Mouse (Mus musculus) kidney, postnatal 0 days (tissue): ENCODE data around the gene Pde4d. TPM values are rescaled to one million over a fixed set of nuclear protein-coding genes. Genes with fewer than 3 reads are reported as not detected.

Source experiments
- ATAC-seq: fragments of 200-750 bp; cut with Nextera tagmentation; replicated peaks from 2 replicates; pipeline ENCODE4 v1.8.0; 2017; ENCODE audit warnings: low read depth, moderate number of reproducible peaks, moderate TSS enrichment, moderate library complexity; ENCODE audit not compliant: low FRiP score
- DNase-seq: peaks from one replicate; pipeline ENCODE4 v3.0.0-alpha.2; 2016; ENCODE audit warnings: low spot score
- H3K27ac ChIP-seq: fragments of 300-500 bp; sonication (generic); 2 replicates; pipeline ENCODE4 v1.5.1; 2014; ENCODE audit warnings: mild to moderate bottlenecking
- H3K27me3 ChIP-seq: fragments of 300-500 bp; sonication (generic); 2 replicates; pipeline ENCODE4 v1.6.1; 2014; ENCODE audit warnings: low read length, mixed read lengths; ENCODE audit not compliant: insufficient read depth
- H3K36me3 ChIP-seq: fragments of 300-500 bp; sonication (generic); 2 replicates; pipeline ENCODE4 v1.6.1; 2014; ENCODE audit warnings: low read length, mixed read lengths; ENCODE audit not compliant: insufficient read depth
- H3K4me1 ChIP-seq: fragments of 300-500 bp; sonication (generic); replicated peaks from 2 replicates; pipeline ENCODE4 v1.6.1; 2014; ENCODE audit warnings: antibody characterized with exemption, low read length, mixed read lengths; ENCODE audit not compliant: insufficient read depth
- H3K4me2 ChIP-seq: fragments of 300-500 bp; sonication (generic); 2 replicates; pipeline ENCODE4 v1.6.1; 2014; ENCODE audit warnings: mild to moderate bottlenecking, low read length, moderate library complexity, mixed read lengths
- H3K4me3 ChIP-seq: fragments of 300-500 bp; sonication (generic); replicated peaks from 2 replicates; pipeline ENCODE4 v1.5.1; 2014; ENCODE audit warnings: low read depth, low read length
- H3K9ac ChIP-seq: fragments of 300-500 bp; sonication (generic); 2 replicates; pipeline ENCODE4 v1.6.1; 2014; ENCODE audit warnings: low read depth, low read length
- H3K9me3 ChIP-seq: fragments of 300-500 bp; sonication (generic); replicated peaks from 2 replicates; pipeline ENCODE4 v1.6.1; 2016; ENCODE audit warnings: low read length, inconsistent platforms, mixed read lengths
- CTCF ChIP-seq: IDR thresholded peaks from 2 replicates; pipeline ENCODE4 v1.5.1; 2016; ENCODE audit warnings: antibody characterized with exemption, low read depth, mild to moderate bottlenecking, moderate library complexity
- WGBS: fragments of 180-500 bp; shearing (Covaris S2); extraction: QIAGEN DNeasy Blood & Tissue Kit; methylation state at CpG from one replicate; pipeline ENCODE4 v1.1.7; 2014; 5-methylcytosine and 5-hydroxymethylcytosine counted together
- polyA plus RNA-seq: library from polyadenylated mRNA; unstranded; fragments of >200 nt; fragmentation: Nextera tagmentation; extraction: Ambion mirVana; gene quantifications from 2 replicates; pipeline ENCODE4 v1.2.1, GENCODE M21; 2015

Gene Pde4d
- polyA plus RNA-seq, 1 experiment from 2014 or later: 7.1 TPM

DNA sequence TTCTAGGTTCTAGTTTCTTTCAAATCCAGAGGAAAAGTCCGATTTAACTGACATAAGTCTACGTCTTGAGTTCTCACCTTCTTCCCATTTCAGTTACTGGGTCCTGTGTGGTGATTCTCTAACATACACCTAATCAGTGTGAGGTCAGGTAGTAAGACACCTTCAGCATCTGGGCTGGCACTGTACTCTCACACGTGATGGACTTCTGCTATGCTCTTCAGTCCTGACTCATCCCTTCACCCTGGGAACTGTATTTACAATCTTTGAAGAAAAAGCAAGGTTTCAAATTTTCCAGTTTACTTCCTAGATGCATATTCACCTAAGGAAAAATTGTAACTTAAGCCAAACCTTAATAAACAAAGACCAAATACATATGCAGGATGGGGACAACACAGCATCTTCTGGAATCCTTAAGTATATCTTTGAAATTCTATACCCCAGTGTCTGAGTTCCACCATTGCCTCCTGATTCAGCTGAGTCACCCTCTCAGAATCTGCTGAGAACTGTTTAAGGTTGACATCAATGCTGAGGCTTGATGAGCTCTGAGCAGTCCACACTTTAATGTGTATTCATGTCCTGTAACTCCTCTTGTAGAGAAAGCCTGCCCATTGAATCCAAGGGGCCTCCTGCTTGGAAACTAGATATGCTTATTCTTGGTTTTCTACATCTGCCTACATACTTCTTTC, 301.6 kb downstream of the Pde4d start:
- no peaks in the 10 kb centered on the region for H3K9me3 ChIP-seq
- H3K4me1 ChIP-seq: no peaks in the 10 kb centered on the region
- WGBS: 86% methylated on average over 3 of the region's 3 CpGs
- H3K27ac ChIP-seq: no peak overlapping the region
- no peak overlapping the region for H3K4me2 ChIP-seq
- TF ChIP-seq CTCF: no peak
- H3K4me3 ChIP-seq: no peak overlapping the region
- DNase-seq (no peak), ATAC-seq (no peak)
- H3K36me3 ChIP-seq: no peaks in the 10 kb centered on the region
- H3K9ac ChIP-seq: no peak overlapping the region
- no peaks in the 10 kb centered on the region for H3K27me3 ChIP-seq

DNA sequence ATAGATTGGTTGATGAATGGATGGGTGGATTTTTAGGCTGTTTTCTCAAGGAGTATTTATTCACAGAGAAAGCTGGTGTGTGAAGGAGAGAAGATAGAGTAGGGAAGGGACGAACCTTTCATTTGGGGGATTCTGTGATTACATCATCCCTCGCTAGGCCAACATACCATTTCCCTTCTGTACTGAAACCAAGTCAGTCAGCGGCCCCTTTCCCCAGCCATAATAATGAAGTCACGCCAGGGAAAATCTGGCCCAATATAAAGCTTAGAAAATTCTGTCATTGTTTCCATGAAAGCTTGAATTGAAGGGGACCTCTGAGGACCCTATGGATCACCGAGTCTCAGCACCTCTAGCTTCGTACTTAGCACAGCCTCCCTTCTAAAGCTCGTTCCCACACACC, 307.7 kb downstream of the Pde4d start:
- no peak overlapping the region for H3K4me3 ChIP-seq
- H3K4me1 ChIP-seq: no peaks in the 10 kb centered on the region
- H3K27ac ChIP-seq: no peak overlapping the region
- H3K9me3 ChIP-seq: no peaks in the 10 kb centered on the region
- no peak overlapping the region for H3K4me2 ChIP-seq
- 88% methylated on average over 7 of the region's 7 CpGs for WGBS
- ATAC-seq (no peak), DNase-seq (no peak)
- no peaks in the 10 kb centered on the region for H3K27me3 ChIP-seq
- TF ChIP-seq CTCF: no peak
- no peaks in the 10 kb centered on the region for H3K36me3 ChIP-seq
- H3K9ac ChIP-seq: no peak overlapping the region

DNA sequence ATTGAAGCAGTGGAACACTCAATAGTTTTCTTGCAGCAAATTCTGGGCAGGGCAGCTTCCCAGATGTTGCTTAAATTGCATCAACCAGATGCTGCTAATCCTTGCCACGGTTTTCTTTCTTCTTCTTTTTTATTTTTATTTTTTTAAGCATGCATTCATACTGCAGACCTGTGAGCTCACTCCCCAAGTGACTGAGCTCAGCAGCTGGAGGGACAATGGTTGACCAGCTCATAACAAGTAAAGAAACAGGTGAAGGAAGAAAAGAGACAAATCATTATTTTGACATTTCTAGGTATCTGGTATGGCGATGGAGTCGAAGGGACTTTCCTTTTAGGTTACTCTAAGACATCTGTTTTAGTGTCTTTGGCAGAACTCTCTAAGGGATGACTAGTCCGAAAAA, 308.6 kb downstream of the Pde4d start:
- Histone ChIP-seq H3K27ac (no peak overlapping the region), H3K36me3 (no peaks in the 10 kb centered on the region), H3K9me3 (no peaks in the 10 kb centered on the region), H3K9ac (no peak overlapping the region), H3K27me3 (no peaks in the 10 kb centered on the region), H3K4me2 (no peak overlapping the region), H3K4me3 (no peak overlapping the region), H3K4me1 (no peaks in the 10 kb centered on the region)
- WGBS: 79% methylated on average over 4 of the region's 4 CpGs
- no peak for DNase-seq
- TF ChIP-seq CTCF: no peak
- no peak for ATAC-seq

DNA sequence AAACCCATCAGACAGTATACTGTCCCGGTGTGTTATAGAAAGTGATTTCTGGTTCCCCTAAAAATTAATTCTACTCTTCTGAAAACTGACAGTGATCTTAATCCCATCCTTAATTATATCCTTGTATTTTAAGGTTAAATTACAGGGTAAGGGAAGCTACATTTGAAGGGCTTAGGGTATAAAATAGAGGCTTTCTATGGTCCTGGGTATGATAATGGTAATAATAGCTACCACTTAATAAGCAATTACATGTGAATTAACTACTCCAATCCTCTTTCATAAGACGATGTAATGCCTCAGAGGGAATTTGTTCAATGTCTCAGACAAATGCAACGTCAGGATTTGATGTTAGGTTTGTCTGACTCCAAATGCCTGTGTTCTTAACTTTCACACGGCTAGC, 309.4 kb downstream of the Pde4d start:
- Histone ChIP-seq H3K9ac (no peak overlapping the region), H3K4me1 (no peaks in the 10 kb centered on the region), H3K36me3 (no peaks in the 10 kb centered on the region), H3K27ac (no peak overlapping the region), H3K4me3 (no peak overlapping the region), H3K27me3 (no peaks in the 10 kb centered on the region), H3K9me3 (no peaks in the 10 kb centered on the region), H3K4me2 (no peak overlapping the region)
- WGBS: 82% methylated on average over 4 of the region's 4 CpGs
- ATAC-seq (no peak), DNase-seq (no peak)
- no peak for TF ChIP-seq CTCF

DNA sequence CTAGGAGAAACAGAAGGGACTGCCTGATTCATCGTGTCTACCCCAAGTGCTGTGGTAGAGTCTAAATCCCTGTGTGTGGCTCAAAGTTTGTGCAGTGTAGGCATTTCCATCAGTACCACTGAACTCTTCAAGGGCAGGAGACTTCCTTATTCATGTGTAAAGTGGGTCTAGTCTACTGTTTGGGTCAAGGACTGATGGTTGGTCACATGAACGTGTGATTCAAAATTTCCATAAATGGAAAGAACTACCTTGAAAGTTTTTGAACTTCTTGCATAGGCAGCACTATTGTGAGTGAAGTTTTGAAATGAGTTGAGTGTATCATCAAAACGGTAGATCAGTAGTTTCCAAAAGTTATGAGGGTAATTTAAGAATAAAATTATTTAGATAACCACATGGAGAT, 313.5 kb downstream of the Pde4d start:
- ATAC-seq: no peak
- Histone ChIP-seq H3K36me3 (no peaks in the 10 kb centered on the region), H3K9me3 (no peaks in the 10 kb centered on the region), H3K4me3 (no peak overlapping the region), H3K4me1 (no peaks in the 10 kb centered on the region), H3K27me3 (no peaks in the 10 kb centered on the region), H3K4me2 (no peak overlapping the region), H3K9ac (no peak overlapping the region), H3K27ac (no peak overlapping the region)
- DNase-seq: no peak
- no peak for TF ChIP-seq CTCF
- 77% methylated on average over 3 of the region's 3 CpGs for WGBS

DNA sequence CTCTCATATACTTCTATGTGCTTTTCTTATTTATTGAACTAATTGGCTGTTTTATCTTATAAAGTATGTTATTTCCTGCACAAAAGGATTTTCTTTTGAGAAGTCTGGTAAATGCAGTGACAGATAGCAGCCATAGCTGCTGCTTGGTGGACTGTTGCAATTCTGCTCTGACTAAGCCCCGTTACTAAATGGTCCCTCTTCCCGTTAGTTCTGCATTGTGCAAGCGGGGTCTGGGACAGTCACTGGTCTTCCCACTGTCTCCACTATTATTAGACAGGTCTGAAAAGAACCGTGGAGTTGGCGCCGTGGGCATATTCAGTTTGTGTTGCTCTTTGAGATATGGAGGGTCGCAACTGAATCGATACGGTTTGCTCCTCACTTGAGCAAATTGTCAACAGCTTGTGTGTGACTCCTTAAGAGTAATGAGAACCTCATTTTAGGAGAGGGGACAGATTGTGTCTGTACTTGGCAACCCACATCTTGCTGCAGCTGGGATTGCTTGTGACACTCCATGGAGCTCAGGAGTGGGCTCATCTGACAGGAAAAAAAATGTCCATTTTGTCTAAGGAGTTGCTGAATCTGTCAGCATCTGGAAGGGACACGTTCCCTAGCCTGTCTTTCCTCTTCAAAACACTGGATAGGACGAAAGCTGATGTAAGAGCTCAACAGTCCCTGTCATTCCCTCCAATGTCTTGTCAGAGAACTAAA, 316.4 kb downstream of the Pde4d start:
- no peak overlapping the region for H3K4me3 ChIP-seq
- H3K27me3 ChIP-seq: no peaks in the 10 kb centered on the region
- no peak overlapping the region for H3K4me2 ChIP-seq
- no peaks in the 10 kb centered on the region for H3K9me3 ChIP-seq
- 76% methylated on average over 11 of the region's 11 CpGs for WGBS
- no peak for TF ChIP-seq CTCF
- no peak overlapping the region for H3K27ac ChIP-seq
- DNase-seq: no peak
- H3K9ac ChIP-seq: no peak overlapping the region
- H3K4me1 ChIP-seq: no peaks in the 10 kb centered on the region
- no peak for ATAC-seq
- no peaks in the 10 kb centered on the region for H3K36me3 ChIP-seq
